Mouse (Mus musculus) CH12.LX (cell line): Measurements from ENCODE around the gene Tnni3.

Source experiments
- CTCF ChIP-seq, 2 experiments: IDR thresholded peaks in 1 of 2; conservative IDR thresholded peaks in 1 of 2; 2 replicates each; pipeline ENCODE4 v1.5.1; 2011 to 2012; ENCODE audit warnings: low read depth in 2 of 2, low read length in 2 of 2, improper control_type of control experiment in 1 of 2, inconsistent platforms in 1 of 2, mild to moderate bottlenecking in 1 of 2, moderate library complexity in 1 of 2
- USF1 ChIP-seq: IDR thresholded peaks from 2 replicates; pipeline ENCODE4 v1.6.1; 2014; ENCODE audit warnings: low read depth, mild to moderate bottlenecking, inconsistent platforms, low read length, improper control_type of control experiment

GRCm38 (mm10) chr7:4527302-4527689 is 3.3 kb upstream of the Tnni3 start:
- TF ChIP-seq CTCF (conservative IDR thresholded peaks at IDR 0.05 in 1 of 2, IDR thresholded peaks at IDR 0.05 in 1 of 2; ENCODE audit: low read depth in 2 of 2, low read length in 2 of 2), result no peak
- no peak for TF ChIP-seq USF1
